Mouse (Mus musculus): ENCODE measurements around the gene Bspry. TPM values are rescaled to one million over a fixed set of nuclear protein-coding genes. Genes with fewer than 3 reads are reported as not detected.
A peak's percentile ranks its signal among the peaks of the same experiment; 100 is the strongest.
"Not testable (repeated sequence)": the region's sequence is repeated elsewhere in the genome, so short reads cannot be mapped to it uniquely, and the experiment has no call there.

Gene Bspry
- 1 to 10 TPM; 1.0 to 2.1 TPM for polyA plus RNA-seq (2017; shearing (Covaris generic))

DNA sequence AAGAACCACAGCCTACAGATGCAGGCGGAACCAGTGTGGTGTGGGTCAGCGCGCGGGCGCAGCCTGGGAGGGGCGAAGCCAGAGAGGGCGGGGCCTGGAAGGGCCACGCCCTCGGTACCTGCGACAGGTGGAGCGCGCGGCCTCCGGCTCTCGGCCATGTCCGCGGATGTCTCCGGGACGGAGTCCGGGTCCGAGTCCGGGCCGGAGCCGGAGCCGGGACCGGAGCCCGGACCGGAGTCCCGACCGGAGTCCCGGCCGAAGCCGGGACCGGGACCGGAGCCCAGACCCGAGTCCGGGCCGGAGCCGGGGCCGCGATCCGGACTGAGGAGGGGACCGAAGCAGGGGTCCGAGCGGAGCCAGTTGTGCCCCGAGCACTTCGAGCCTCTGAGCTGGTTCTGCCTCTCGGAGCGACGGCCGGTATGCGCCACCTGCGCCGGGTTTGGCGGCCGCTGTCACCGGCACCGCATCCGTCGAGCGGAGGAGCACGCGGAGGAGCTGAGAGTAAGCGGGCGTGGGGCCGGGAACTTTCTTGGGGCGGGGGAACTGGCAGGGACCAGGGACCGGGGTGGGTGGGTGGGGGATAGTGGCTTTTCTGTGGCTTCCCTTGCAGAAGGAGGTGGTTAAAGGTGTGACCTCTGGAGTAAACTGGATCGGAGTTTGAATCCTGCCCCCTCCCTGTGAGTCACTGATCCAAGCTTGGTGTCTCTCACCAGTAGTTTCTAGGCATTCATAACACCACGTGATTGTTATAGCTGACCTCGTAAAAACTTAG is at the start of gene Bspry:
Gene Bspry (plus strand): TSS at position 117 of the 772 bp plus-strand sequence.
- peak; percentile 58 for ATAC-seq

DNA sequence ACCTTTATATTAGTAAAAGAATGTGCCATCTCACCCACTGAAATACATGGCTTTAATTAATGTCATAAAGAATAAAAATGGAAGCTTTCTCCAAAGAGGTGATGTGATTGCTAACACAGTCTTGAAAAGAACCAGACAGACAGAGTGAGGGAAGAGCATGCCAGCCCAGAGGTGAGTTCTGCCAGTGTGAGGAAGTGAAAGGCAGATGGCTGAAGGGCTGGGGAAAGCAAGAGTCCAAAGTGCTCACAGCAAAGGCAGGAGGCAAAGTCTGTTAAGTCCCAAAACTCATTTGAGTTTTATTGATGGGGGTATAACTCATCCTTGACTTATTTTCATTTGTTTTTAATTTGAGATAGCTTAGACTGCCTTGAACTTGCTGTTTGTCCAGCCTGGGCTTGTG is 49.2 kb upstream of the Bspry start:
- ATAC-seq, result no peak

DNA sequence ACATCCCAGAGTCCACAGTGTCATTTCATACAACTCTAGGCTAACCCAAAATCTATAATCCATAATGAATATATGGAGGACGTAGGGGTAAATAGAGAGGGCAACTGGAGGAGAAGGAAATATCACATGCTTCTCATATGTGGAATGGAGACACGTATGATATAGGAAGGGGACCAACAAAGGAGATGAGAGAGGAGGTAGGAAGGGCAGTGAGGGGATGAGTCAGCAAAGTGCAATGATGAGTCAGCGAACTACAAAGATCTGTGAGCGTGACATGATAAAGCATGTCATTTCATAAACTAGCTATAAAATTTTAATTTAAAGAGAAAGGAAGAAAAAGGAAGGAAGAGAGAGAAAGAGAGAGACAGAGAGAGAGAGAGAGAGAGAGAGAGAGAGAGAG is 48.3 kb upstream of the Bspry start:
- no peak for ATAC-seq

DNA sequence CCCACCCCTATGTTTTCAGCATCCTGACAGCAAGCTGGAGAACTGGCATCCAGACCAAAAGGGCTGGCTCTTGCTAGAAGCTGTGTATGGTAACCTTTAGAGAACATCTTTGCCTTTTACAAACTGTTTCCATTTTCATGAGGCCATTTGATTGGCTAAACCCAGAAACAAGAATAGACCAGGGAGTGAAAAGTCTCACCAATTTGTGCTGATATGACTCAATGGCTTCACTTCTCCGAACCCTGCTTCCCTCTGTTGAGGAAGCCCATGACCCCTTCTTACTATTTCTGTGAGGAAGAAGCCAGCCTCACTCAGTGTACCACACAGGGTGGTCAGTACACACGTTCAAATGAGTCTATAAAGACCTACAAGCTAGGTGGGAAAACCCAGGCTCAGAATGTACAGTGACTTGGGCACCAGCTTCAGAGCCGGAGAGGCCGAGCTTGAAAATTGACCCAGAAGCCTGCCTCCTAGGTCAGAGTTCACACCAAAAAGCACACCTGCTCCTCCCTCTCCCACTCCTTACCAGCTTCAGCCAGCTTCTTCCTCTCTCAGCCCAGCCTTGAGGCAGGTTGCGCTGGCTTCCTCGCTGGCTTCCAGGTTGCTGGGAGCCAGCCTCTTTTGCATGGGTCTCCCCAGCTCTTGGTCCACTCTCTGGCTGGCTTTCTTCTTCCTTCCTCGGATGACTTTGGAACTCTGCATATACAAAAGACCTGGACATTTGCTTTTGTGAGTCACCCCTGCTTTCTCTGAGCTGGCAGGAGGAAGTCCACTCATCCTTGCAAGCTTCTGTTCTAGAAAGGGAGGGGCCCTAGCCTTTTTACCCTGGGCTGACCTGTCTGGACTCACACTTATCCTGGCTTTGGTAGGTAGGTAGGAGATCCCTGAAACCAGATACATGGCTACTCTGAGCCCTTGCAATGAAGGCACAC is 45.6 kb upstream of the Bspry start:
- ATAC-seq, result no peak

DNA sequence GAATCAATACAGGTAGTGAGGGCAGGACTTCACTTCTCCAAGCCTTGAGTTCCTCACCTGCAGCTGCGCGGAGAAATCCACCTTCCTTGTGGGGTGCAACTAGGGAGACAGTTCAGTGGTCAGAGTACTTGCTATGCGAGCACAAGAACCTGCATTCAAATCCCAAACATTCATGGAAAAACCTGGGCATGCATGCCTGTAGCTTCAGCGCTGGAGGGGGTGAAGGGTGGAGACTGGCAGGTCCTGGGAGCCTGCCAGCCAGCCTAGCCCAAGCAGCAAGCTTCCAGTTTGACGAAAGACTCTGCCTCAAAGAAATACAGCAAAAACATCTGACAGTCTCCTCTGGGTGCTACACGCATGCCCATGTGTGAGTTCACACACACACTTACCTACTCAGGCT is 44.8 kb upstream of the Bspry start, which contains the start of gene Rnf183:
Gene Rnf183 (minus strand): TSS at position 172 of the 400 bp plus-strand sequence.
- ATAC-seq, result no peak

DNA sequence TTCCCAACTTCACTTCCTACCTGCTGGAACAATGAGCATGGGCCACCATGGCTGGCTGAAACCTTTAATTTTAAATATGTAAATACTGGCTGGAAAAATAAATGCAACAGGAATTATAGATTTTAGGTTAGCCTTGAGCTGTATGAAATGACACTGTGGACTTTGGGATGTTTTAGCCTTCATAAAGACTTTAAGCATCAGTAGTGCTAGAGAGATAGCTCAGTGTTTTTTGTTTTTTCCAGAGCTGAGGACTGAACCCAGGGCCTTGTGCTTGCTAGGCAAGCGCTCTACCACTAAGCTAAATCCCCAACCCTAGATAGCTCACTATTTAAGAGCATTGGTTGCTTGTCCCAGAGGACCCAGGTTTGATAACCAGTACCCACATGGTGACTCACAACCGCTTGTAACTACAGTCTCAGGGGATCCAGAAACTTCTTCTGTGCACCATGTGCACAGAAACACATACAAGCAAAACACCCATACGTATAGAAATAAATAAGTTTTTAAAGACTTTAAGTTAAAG is 42.5 kb upstream of the Bspry start:
- no peak for ATAC-seq

DNA sequence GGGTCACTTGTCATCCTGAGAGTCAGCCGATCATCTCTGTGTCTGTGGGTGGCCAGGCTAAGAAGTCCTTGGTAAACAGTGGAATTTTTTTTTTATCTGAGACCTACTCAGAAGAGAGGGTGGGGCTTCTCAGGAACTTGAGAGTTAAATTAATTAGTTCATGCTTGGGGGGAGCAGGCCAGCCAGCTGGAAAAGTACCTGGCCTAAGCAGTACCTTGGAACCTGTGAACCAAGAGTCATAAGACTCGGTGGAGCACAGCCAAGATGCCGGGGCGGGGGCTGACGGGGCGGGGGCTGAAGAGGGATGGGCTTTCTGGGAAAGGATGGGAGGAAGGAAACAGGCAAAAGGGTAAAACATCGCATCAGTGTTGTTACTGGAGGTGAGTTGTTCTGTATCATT is 42.0 kb upstream of the Bspry start:
- no peak for ATAC-seq

DNA sequence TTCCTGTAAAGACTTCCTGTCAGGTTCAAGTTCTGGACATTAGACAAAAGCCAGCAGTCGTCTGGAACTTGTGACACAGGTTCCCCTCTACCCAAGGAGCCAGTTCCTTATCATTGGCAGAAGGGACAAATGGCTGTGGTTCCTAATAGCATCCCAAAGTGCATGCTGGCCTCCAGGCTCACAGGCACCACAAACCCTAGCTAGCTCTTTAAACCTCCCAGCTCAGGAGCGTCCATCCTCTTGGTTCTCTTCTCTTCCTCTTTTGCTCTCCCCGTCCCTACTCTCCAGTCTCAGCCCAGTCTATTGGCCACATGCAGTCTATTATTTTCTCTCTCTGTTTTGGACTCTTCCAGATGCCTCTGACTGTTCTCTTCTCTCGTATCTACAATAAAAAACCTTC is 40.1 kb upstream of the Bspry start:
- ATAC-seq, result no peak

DNA sequence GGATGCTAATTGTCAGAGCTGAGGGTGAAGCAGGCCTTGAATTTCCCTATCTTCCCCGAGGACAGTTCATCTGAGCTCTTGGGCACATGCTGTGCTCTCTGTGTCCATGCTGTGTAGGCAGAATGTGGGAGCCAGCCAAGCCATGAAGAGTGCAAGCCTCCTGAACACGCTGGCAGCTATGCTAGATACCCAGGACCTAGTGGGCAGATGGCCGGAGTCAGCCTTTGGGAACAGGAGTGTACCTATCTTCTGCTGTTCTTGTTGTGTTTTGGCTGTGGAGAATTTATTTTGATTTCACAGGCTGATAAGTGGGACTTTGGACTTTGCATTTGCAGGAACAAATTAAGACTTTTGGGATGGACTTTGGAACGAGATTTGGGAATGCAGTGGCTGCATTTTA is 39.3 kb upstream of the Bspry start:
- no peak for ATAC-seq

DNA sequence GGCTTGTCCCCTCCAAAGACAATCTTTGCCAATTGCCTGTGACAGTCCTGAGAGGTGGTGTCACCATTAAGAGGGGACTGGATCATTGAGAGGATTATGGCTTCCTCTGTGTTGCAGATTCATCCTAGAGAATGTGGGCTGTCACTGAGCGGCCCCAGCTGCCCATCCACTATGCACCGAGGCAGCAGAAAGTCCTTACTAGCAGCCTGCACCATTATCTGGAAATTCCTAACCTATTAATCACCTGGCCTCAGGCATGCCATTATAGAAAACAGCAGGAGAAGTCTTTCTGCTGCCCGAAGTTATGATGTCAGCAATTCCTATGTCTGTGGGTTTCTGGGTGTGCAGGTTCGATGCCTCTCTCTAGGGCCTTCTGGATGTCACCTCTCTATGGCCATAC is 38.9 kb upstream of the Bspry start:
- ATAC-seq, result no peak

DNA sequence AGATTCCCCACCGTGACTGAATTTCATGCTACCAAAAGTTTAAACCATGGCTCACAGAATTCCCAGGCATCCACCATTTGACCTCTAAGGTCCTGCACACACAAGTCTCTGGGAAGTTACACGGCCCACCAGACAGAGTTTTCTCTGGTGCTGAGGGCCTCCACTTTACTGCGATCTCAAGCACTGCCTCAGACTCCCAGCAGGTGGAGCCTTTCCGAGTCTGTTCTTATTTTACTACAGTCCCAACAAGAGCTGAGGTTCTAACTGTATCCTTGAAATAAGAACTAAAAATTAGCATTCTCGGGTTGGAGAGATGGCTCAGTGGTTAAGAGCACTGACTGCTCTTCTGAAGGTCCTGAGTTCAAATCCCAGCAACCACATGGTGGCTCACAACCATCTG is 24.9 kb upstream of the Bspry start:
- ATAC-seq, result peak; percentile 46

DNA sequence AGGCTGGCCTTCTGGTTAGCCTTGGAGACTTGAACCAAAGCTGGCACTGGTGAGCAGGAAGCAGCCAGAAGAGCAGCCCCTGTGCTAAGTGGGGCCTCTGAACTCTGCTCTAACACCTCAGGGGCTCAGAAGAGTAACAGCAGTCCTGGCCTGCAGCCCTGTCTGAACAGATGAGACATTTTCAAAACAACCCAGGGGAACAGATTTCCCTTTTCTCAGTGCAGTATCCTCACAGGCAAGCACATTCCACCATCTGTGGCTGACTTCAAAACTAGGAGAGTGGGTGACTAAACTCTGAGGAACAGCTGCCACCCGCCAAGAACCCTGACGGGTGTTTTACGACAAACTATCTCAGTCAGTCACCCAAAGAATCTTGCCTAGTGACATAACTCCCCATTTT is 20.8 kb upstream of the Bspry start:
- ATAC-seq, result no peak

DNA sequence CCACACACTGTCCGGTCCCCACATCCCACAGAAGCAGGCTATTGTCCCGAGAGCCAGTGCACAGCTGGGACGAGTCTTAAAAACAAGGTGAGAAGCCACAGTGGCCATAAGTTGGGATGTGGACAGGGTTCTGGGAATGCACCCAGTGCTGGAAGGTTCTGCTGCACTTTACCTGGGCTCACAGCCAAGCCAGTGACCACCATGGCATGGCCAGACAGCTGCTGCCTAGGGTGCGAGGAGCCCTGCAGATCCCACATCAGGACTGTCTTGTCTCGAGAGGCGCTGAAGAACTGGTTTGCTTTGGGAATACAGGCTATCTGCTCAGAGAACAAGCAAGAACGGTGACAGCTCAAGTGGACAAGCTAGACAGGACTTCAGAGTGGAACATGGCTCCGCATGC is 19.5 kb upstream of the Bspry start:
- no peak for ATAC-seq

DNA sequence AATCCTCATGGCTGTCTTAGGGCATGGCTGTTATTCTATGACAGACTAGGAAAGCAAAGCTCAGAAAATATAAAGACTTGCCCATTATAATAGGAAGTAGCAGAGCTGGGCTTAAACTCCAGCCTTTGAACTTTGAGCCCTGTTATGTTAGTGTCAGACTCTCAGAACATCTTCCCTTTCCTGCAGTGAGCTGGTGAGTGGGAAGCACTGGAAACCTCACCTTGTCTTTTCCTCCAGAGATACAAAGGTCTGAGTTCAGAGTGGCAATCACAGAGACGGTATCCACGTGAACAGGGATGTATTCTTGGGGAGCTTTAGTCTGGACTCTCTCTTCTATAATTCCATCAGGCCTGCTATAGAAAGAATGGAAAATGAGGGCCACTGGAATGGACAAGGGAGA is 16.7 kb upstream of the Bspry start:
- no peak for ATAC-seq

DNA sequence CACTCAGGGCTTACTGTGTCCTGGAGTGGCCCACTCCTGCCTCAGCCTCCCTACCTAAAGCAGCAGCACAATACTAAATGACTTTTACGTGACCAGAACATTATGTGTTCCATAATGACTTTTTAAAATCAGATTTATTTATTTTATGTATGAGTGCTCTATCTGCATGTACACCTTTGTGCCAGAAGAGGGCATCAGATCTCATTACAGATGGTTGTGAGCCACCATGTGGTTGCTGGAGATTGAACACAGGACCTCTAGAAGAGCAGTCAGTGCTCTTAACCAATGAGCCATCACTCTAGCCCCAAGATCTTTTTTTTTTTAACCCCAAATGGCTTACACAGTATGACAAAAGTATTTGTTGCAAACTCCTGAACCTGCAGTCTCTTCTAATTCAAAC is 11.7 kb upstream of the Bspry start:
- no peak for ATAC-seq

DNA sequence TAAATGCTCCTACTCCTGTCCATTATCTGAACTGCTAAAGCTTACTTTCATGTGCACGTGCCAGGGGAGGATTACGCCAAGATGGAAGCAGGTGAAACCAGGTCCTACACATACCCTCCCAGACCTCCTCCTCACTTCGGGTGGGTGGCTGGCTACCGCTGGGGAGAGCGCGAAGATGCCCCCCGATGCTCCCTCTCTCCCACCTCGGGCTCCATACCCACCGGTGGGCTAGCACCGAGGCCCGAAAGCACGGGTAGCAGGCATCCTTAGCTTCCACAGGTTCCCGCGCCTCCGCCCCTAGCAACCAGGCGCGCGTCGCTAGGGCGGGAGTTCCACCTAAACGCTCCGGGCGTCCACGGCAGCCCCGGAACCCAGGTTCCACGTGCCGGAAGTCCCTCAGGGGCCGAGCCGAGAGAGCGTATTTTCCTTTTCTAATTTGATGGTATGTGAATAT is 9.2 kb upstream of the Bspry start, which contains the start of gene Wdr31:
Gene Wdr31 (minus strand): TSS at position 299 of the 454 bp plus-strand sequence.
- peak; percentile 88 for ATAC-seq

DNA sequence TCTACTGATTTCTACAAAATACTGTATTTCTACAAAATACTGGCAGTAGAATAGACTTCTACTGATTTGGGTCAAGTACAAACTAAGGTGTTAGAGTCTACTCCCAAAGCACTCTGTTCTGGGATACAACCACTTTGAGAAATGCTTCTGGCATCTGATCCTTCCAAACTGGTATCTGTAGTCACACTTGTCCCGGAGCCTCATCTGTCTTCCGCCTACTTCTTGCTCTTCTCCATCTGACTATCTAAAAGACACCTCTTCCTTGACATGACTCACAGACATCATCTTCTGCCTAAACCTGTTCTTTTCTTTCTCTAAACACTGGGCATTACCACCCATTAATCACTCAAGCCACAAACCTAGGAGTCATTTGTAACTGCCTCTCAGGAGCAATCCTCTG is 7.8 kb upstream of the Bspry start:
- ATAC-seq, result no peak

DNA sequence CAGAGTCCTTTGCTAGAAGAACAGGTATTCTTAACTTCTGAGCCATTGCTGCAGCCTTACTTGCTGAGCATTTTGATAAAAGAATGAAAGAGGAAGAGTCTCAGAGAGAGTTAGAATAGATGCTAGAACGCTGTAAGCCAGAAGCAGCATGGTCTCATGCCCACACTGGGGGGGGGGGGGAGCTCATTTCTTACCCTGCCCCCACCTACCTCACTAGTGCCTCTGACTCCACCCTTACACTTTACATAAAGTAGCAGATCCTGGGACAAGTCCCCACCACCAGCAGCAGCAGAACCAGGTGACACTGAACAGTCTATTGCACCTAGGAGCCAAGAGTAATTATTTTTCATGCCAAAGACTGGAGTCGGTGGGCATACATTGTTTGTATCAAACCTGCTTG is 4.7 kb upstream of the Bspry start:
- no peak for ATAC-seq

DNA sequence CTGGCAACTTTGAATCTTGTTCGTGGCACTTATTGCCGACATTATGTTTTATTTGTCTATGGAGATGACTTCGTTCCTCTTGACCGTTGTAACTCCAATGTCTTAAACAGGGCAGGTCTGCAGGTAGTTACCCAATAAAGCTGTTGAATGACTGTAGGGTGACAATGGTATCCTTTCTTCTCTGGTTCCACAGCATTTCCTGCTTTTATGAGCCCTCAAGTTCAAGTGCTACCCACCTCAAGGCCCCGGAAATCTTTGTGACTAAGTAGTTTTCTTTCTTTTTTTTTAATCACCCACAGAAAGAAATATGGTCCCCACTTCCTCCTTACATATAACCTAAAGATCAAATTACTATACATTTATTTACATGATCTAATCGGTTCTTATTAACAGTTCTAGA is 4.1 kb upstream of the Bspry start:
- ATAC-seq, result peak; percentile 76

DNA sequence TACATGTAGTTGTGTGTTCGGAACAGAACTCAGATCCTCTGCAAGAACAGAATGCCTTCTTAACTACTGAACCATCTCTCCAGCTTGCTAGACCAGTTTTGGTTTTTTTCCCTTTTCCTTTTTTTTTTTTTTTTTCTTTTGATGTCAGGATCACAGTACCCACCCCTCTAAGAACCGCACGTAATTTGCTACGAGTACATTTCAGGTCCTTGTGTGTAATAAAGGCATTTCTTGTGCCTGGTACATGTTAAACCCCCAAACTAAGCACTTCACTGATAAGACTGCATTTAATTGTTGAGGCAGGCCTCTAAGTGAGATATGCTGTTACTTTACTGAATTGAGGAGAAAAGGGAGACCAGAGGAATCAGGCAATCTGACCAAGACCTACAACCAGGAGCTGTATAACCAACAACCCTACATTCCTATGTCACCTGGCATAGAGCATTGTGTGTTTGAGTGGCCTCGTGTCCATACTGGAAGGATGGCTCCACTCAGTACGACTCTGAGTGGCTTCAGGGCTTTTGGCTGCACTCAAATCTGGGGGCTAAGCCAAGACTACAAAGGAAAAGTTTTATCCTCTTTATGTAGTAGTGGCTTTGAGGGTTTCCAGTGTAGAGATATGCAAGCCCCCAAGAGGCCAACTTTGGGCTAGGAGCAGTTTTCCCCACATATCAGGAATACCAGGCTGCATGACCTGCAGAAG is 2.2 kb upstream of the Bspry start:
- no peak for ATAC-seq

DNA sequence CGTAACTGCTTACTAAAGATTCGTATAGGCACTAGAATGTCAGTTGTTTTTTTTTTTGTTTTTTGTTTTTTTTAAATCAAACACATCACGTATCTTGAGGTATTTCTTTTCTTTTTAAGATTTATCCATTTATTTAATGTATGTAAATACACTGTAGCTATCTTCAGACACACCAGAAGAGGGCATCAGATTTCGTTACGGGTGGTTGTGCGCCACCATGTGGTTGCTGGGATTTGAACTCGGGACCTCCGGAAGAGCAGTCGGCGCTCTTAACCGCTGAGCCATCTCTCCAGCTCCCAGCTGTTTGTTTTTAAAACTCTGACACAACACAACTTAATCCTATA is 288 bp upstream of the Bspry start:
- ATAC-seq, result not testable (repeated sequence)

DNA sequence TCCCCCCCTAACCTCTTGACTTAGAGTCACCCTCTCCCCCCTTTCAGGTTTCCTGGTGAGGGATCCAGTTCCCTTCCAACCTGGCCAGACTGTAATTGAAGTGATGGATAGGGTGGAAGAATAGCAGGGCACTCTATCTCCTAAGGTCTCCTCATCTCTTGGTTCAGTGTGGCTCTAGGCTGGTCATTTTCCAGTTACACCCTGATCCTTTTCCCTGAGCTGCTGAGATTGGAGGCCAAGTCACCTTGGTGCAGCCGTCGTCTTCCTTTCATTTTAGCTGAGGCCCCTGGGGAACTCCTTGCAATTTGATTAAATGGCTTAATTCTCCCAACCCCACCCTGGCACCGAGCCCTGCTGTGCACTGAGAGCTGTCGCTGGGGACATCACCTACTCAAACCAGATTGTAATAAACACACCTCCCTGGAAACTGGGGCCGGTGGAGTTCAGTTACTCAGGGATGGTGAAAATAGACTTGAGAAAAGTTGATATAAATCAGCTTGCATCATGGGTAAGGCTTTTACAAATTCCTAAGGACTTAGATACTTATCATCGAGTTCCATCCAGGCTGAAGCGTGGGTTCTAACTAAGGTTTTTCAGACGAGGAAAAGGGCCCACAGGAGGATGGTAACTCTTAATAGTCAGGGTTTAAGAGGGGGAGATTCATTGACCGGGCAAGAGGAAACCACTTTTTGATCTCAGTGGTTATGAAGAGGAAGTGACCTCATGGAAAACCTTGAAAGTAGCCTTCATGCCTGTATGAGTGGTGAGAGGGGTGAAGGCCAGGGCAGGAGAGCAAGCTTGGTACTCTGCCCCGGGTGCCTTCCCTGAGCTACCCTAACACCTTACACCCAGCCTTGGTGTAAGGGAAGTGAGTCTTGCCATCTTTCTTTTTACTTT is 1.1 kb downstream of the Bspry start:
- ATAC-seq, result peak; percentile 67

All from activated CD4-positive, CD25-positive, alpha-beta regulatory T cell, adult 4 months (primary cell).